Mouse (Mus musculus) monocyte, adult 5-6 weeks (primary cell): ENCODE data around the gene Cyp4a10. TPM values are rescaled to one million over a fixed set of nuclear protein-coding genes. Genes with fewer than 3 reads are reported as not detected.

Experiments used
- ATAC-seq: fragments of 153-309, 156-312 bp; replicated peaks from 2 replicates; pipeline ENCODE4 v1.8.0; 2017; ENCODE audit warnings: mild to moderate bottlenecking; ENCODE audit not compliant: low TSS enrichment, insufficient number of reproducible peaks, severe bottlenecking, poor library complexity, low FRiP score
- total RNA-seq: library from RNA; stranded (forward); fragments of 200-1000, 200-491, 200-594 nt; gene quantifications from 3 replicates; pipeline ENCODE4 v1.2.3, GENCODE M21; 2017

Cyp4a10 gene
- total RNA-seq, 1 experiment from 2014 or later, result not detected

GRCm38 (mm10) chr4:115583036-115583435 lies 65.0 kb downstream of the Cyp4a10 start:
- no peak for ATAC-seq

Other genes starting within 250 kb of the Cyp4a10 start
- gene Cyp4a12a, start 219.2 kb upstream of the Cyp4a10 start, total RNA-seq, result not detected in 3 replicates
- gene Cyp4a12b, start 106.6 kb upstream of the Cyp4a10 start, total RNA-seq, result not detected in 3 replicates
- not detected in 3 replicates for gene Cyp4a30b, start 65.7 kb upstream of the Cyp4a10 start, total RNA-seq
- gene Cyp4a14, start 22.1 kb upstream of the Cyp4a10 start, total RNA-seq, result not detected in 3 replicates
- gene Cyp4a31, start 45.4 kb downstream of the Cyp4a10 start, total RNA-seq, result not detected in 3 replicates
- not detected in 3 replicates for gene Cyp4a32, start 82.7 kb downstream of the Cyp4a10 start, total RNA-seq
- not detected in 3 replicates for gene Cyp4b1, start 129.5 kb downstream of the Cyp4a10 start, total RNA-seq
- 23.1 to 39.7 TPM (median 23.5 TPM) in 3 replicates for gene Efcab14, start 219.5 kb downstream of the Cyp4a10 start, total RNA-seq